Mouse (Mus musculus) left cerebral cortex, postnatal 14 days (tissue): ENCODE measurements around the gene Als2. TPM values are rescaled to one million over a fixed set of nuclear protein-coding genes. Genes with fewer than 3 reads are reported as not detected.
A peak's percentile ranks its signal among the peaks of the same experiment; 100 is the strongest.

Experiments
- DNase-seq, 2 experiments: peaks; one replicate each; pipeline ENCODE4 v3.0.0; 2021 to 2022; ENCODE audit warnings: low spot score in 2 of 2, mixed read lengths in 1 of 2
- intact Hi-C: fragments of 180-260 bp; cut with DNase I; formaldehyde crosslinking; loops from one replicate; pipeline ENCODE4 v1.15.1; 2025
- long read RNA-seq, 2 experiments: library from polyadenylated mRNA; stranded (forward); transcript quantifications; one replicate each; pipeline ENCODE4 v2.0.0; 2021
- total RNA-seq, 2 experiments: library from RNA; stranded (reverse); gene quantifications; 2 replicates each; pipeline ENCODE4 v1.2.3; 2021

Gene Als2
- 10 to 100 TPM; 33.3 to 37.2 TPM for total RNA-seq
- long read RNA-seq, experiment 1, full-length matches to known transcripts = 7 of 34 reads
- long read RNA-seq, experiment 1, partial matches to known transcripts = 16 of 34 reads
- long read RNA-seq, experiment 1, other reads (novel, unspliced or antisense) = 11 of 34 reads
- long read RNA-seq, experiment 2, full-length matches to known transcripts = 12 of 39 reads
- long read RNA-seq, experiment 2, partial matches to known transcripts = 14 of 39 reads
- long read RNA-seq, experiment 2, other reads (novel, unspliced or antisense) = 13 of 39 reads

GRCm38 (mm10) chr1:59236856-59237441, at the start of gene Als2:
TSS of gene Als2 (minus strand) at chr1:59237231.
- intact Hi-C loops = no loop called here
- peak; percentile 99 to 100 for DNase-seq

GRCm38 (mm10) chr1:59286316-59286850, 49.4 kb upstream of the Als2 start:
- intact Hi-C loops = no loop called here
- DNase-seq = no peak

GRCm38 (mm10) chr1:59285880-59286279, 48.8 kb upstream of the Als2 start:
- DNase-seq = no peak
- intact Hi-C loops = no loop called here

DNA sequence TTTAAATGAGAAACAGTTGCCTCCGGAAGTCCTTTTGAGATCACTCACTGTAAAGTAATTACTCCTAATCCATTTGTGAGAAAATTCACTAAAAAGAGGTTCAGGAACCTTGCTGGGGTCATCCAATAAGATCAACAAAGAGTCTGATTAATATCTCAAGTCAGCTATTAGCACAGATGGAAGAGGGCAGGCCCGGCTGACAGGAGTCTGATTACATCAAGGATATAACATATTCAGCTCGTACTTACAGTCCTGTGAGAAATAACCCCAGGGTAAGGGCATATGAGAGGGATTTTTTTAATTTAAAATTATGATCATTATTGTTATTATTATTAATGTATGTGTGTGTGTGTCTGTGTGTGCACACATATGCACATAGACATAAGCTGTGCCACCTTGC, 35.2 kb upstream of the Als2 start:
- no peak for DNase-seq
- intact Hi-C loops = no loop called here

GRCm38 (mm10) chr1:59269951-59270689, 33.1 kb upstream of the Als2 start:
- DNase-seq = peak; percentile 12 to 19
- intact Hi-C loops = no loop called here

- no peak for DNase-seq
- intact Hi-C loops = no loop called here
These were observed 32.4 kb upstream of the Als2 start for GRCm38 (mm10) chr1:59269466-59269865.

GRCm38 (mm10) chr1:59268931-59269330, 31.9 kb upstream of the Als2 start:
- intact Hi-C loops = no loop called here
- DNase-seq = no peak

DNA sequence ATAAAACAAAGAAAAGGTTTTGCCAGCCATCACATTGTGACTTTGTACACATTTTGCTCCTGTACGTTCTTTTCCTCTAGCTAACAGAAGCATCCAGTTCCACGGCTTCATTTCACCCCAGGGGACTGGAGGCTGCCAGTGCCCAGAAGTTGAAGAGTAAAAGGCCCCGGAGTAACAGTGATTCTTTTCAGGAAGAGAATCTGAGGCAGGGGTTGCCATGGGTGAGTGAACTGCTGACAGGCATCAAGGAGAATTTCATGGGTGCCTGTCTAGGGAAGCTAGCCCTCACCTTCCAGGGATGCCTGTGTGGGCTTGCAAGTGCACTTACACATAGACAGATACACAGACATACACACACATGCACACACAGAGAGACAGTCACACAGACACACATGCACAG, 20.7 kb upstream of the Als2 start:
- DNase-seq = no peak
- intact Hi-C loops = loop anchor here (5.0 kb wide), 1 partner anchor 360 kb away; no protein-coding TSS in a partner anchor

DNA sequence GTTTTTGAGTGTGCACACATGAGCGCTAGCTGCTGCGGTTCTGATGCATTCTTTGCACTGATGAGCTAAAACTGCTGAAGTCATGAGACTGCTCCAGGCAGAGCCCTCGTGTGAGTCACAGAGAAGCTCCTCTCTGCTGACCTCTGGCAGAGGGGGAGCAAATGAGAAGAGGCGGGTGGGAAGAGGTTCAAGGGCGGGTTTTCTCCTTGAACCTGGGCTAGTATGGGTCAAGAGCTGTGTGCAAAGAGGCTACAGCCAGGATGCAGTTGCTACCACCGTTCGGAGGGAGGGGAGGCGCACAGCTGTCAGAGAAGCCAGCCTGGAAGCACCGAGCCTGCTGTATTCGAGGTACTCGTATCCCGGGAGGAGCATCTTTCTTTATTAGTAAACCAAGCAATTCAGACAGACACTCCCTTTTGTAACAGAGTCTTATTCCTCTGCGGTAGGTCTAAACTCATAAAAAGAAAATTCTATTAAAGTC, 19.8 kb upstream of the Als2 start, which contains the start of gene Cdk15:
TSS of gene Cdk15 (plus strand) at position 156 of the 481 bp plus-strand sequence.
- DNase-seq = no peak
- intact Hi-C loops = loop anchor here (5.0 kb wide), 1 partner anchor 361 kb away; no protein-coding TSS in a partner anchor

DNA sequence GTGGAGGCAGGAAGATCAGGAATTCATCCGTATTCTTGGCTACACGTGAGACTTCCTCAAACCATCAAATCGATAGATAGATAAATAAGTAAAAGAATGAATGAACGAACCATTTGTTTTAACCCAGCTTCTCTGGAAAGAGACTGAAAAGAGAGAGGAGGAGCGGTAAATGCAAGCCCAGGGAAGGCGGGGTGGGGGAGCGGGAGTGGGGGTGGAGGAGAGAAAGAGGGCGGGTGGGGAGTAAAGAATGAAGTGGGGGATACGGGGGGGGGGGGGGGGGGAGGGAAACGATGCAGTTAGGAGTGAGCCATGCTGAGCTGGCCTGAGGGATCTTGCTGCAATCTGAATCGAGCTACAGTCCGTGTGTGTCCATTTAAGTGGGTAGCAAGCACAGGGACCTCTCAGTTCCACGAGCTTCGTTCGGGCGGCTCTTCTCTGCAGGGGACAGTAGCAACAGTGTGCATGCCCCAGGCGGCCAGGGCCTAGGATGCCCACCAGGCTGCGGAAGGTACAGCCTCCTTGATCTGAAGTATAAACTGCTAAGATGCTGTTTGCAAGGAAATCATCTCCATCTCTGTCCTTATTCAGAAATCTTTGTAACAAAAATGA, 16.4 kb upstream of the Als2 start:
- intact Hi-C loops = no loop called here
- no peak for DNase-seq

- no peak for DNase-seq
- intact Hi-C loops = no loop called here
These were observed 15.7 kb upstream of the Als2 start for GRCm38 (mm10) chr1:59252762-59253161.

- intact Hi-C loops = loop anchor here (5.0 kb wide), 1 partner anchor 375 kb away; no protein-coding TSS in a partner anchor
- DNase-seq = peak; percentile 15 to 53
These were observed 10.6 kb upstream of the Als2 start for GRCm38 (mm10) chr1:59247602-59248001.

GRCm38 (mm10) chr1:59243770-59244169, 6.7 kb upstream of the Als2 start:
- no peak for DNase-seq
- intact Hi-C loops = no loop called here

DNA sequence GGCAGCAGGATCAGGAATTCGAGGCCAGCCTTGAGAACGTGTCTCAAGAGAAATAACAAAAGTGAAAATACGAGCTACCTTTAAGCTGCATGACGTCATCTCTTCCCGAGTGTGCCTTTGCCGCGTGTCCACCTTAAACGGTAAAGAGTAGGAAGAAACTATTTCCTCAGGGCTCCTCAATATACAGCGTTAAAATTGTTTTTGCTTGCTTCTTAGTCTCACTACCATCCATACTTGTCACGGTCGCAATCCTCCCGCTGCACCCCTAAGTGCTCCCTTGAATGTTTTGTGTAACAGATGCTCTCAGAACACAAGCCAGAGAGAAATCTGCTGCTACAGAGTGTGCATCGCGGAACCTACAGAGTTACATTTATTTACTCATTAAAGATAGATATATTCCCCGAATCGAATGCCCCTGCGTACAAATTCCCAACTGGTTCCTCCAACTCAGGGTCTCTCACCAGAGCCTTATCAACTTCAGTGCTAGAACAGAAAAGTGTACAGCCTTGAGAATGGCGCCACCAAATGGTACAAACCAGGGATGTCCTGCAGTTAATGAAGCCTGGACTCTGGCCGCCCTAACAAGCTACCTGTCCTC, 682 bp upstream of the Als2 start:
- DNase-seq = peak; percentile 65 to 76
- intact Hi-C loops = no loop called here

DNA sequence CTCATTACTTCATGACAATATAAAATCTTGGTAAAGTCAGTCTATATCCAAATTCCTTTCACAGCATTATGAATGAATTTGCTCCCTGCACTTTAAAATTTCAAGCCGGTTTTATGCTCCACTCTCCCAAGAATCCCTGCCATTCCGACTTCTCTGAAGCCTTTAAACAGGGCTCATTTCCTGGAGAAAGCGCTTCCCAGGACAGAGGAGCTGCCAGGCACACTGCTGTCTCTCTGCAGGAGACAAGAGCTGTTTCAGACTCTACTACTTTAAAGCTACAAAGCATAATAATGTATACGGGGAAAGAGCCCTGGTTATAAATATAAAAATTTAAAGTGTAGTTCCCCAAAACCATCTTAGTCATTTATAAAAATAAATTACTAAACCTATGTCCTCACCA, 7.8 kb downstream of the Als2 start:
- DNase-seq = no peak

GRCm38 (mm10) chr1:59228552-59228951, 8.5 kb downstream of the Als2 start:
- DNase-seq = no peak
- intact Hi-C loops = no loop called here

More for the DNA sequence above, 7.8 kb downstream of the Als2 start:
- intact Hi-C loops = no loop called here

DNA sequence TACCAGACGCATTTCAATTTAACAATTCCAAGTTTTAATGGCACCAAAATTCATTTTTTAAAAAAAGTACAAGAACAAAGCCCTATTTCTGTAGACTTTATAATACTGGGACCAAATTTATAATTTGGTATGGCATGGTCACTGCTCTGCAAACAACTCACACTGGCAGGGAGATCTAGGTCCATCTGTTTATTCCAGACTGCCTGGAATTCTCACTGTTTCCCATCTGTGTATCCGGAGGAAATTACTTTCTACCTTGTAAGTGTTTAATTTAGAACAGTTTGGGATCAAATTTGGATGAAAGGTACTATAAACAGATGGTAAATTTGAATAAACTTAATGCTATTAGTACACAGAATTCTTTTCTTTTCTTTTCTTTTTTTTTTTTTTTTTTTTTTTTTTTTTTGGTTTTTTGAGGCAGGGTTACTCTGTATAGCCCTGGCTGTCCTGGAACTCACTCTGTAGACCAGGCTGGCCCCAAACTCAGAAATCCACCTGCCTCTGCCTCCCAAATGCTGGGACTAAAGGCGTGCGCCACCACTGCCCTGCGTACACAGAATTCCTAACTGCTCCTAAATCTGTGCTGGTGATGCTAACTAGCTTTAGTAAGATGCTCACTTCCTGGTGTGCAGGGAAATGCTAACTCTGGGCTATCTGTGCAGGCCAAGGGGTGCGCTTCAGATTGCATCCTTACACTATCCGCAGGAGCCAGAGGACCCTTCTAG, 14.8 kb downstream of the Als2 start:
- DNase-seq = no peak
- intact Hi-C loops = no loop called here

GRCm38 (mm10) chr1:59221591-59221990, 15.4 kb downstream of the Als2 start:
- intact Hi-C loops = no loop called here
- no peak for DNase-seq

- intact Hi-C loops = no loop called here
- no peak for DNase-seq
These were observed 16.7 kb downstream of the Als2 start for GRCm38 (mm10) chr1:59220371-59220770.
